Mouse (Mus musculus): ENCODE results near the gene C130026I21Rik.
"Not testable (repeated sequence)": the region's sequence is repeated elsewhere in the genome, so short reads cannot be mapped to it uniquely, and the experiment has no call there.

The C130026I21Rik gene

DNA sequence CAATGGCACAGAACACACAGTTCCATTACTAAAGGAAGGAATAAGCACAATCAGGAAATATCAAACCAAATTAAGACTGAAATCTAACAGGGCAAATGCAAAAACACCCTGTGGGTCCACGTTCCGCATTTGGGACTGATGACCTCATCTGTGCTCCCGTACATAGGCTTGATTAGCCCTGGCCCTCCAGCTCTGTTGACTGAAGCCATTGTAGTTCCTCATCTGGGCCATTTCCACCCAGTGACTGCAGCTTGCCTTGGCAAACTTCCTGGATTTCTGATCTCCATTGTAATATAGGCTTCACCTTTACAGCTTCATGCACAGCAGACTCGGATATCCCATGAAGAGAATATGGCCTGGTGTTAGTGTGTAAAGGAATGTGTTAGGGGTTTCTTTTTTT is 148.5 kb downstream of the C130026I21Rik start:
- DNase-seq (ENCODE audit: low spot score), result not testable (repeated sequence)

DNA sequence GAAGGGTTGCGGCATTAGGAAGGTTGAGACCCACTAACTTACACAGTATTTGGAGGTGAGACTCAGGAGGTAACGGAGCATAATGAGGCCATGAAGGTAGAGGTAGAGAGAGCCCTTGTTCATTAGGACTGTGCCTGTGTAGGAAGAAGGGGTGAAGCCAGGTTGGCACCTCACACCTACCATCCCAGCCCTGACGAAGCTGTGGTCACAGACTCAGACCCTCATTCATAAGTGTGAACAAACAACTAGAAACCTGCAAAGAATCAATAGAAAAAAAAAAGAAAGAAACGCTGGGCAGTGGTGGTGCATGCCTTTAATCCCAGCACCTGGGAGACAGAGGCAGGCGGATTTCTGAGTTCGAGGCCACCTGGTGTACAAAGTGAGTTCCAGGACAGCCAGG is 152.0 kb downstream of the C130026I21Rik start:
- DNase-seq (ENCODE audit: low spot score), result not testable (repeated sequence)

DNA sequence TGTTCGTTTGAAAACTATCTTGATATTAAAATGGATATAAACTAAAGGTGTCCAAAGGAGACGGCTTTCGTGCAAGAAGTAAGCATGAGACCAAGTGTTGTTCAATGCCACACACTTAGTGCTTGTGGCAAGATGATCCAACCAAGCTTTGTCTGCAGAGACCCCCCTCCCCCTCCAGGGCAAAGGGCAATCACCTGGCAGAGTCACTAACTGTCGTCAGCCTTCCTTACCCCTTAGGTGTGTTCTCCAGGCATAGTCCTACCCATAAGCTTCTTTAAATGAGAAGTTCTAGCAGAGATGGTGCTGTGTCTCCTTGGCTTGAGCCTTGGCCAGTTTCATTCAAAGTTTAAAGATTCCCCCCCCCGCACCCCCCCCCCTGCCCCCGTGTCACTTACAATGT is 152.8 kb downstream of the C130026I21Rik start:
- not testable (repeated sequence) for DNase-seq (ENCODE audit: low spot score)

DNA sequence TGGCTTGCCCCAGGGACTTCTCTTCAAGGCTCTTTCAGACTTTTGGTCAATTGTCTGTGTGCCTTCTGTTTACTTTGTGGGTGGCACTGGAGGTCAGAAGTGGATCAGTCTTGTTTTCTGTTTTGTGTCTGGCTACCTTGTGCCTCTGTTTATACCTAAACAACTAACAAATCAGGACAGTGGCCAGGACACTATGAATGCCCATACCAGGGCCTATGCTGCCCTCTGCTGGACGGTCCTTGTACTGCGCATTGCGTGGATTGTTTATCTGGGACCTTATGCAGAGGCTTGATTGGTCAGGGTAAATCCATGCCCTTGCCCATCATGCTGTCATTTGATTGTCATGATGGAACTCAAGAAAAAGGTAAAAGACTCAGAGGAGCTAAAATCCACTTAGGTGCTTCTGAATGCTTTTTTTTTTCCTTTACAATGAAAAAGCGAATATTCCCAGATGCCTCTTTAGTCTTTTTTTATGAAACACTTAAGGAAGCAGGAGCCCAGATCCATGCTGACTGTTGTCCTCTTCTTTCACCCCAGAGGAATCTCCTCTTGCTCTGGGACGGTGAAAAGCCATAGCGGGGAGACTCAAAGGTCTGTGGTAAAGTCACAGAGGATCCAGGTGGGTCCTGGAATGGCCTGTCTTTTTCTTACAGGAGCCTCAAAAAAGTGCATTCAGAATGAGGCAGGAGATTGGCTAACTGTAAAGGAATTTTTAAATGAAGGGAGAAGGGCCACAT is 155.5 kb downstream of the C130026I21Rik start:
- not testable (repeated sequence) for DNase-seq (ENCODE audit: low spot score)

GRCm38 (mm10) chr1:85114078-85114477 is 156.3 kb downstream of the C130026I21Rik start:
- DNase-seq (ENCODE audit: low spot score), result not testable (repeated sequence)

- not testable (repeated sequence) for DNase-seq (ENCODE audit: low spot score)
Observed at GRCm38 (mm10) chr1:85112889-85113288, 157.5 kb downstream of the C130026I21Rik start.

DNA sequence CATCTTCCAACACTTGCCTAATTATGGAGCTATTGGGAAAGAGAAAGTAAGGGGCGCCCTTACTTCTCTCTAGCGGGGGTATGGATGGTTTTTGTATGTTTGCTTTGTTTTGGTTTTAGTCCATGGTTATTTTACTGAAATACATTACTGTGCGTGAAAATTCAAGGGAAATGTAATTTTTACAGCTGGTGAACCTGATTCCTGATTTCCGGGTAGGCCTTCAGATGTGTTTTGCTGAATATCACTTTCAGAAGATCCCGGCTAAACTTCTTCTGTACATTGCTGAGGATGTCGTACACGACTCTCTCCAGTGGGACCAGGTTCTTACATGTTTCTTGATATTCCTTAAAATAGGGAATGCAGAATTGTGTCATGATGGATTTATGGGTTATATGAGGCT is 158.1 kb downstream of the C130026I21Rik start:
- not testable (repeated sequence) for DNase-seq (ENCODE audit: low spot score)

DNA sequence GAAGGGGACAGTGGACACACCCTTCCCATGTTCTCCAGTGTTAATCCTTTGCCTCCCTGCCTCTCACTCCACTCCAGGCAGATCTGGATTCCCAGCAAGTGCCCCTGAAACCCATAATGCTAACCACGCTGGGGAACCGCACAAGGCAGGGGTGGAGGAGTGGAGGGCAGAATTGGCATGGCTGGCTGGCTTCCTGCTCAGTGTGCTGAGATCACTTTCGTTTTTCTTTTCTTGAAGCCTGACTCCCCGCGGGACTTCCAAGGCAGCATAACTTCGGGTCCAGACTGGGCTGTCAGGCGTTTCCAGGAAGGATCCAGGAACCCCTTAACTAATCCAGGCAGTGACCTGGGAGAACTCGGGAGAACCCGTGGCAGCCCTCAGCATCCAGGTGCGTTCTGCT is 158.8 kb downstream of the C130026I21Rik start:
- DNase-seq (ENCODE audit: low spot score), result not testable (repeated sequence)

GRCm38 (mm10) chr1:85110876-85111275 is 159.5 kb downstream of the C130026I21Rik start:
- DNase-seq (ENCODE audit: low spot score), result not testable (repeated sequence)

DNA sequence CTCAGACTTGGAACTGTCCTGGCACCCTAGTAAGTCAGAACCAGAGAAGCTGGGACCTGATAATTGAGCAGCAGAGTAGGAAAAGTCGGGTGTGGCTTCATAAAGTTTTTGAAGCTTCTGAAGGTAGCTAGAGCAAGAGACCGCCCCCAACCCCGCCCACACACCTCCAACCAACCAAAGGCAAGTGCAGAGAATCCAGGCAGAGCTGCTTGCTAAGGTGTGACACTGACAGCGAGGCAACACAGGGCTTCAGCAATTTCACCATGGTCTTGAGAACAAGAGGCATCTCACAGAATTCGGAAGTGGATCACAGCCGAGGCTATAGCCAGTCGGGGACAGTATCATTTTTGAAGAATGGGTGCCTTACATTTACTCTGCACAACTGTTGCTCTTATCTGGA is 160.6 kb downstream of the C130026I21Rik start, which contains the start of gene A530032D15Rik:
TSS of gene A530032D15Rik (minus strand) at position 101 of the 400 bp plus-strand sequence.
- DNase-seq (ENCODE audit: low spot score), result not testable (repeated sequence)

- DNase-seq (ENCODE audit: low spot score), result not testable (repeated sequence)
Observed at GRCm38 (mm10) chr1:85106013-85106412, 164.4 kb downstream of the C130026I21Rik start.

DNA sequence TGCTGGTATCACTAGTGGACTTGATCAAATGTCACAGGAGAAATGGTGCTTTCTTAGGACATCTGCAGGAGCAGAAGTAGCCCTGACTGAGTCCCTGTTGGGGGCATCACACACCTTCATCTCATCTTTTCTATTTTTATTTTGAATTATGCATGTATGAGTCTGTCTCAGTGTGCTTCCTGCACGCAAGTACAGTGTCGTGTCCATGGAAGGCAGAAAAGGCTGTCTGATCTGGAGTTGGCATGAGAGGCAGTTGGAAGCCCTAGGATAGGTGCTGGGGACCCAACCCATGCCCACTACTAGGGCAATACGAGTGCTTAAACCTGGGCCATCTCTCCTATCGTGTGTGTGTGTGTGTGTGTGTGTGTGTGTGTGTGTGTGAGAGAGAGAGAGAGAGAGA is 165.0 kb downstream of the C130026I21Rik start:
- DNase-seq (ENCODE audit: low spot score), result not testable (repeated sequence)

GRCm38 (mm10) chr1:85101754-85102153 is 168.6 kb downstream of the C130026I21Rik start:
- DNase-seq (ENCODE audit: low spot score), result not testable (repeated sequence)

DNA sequence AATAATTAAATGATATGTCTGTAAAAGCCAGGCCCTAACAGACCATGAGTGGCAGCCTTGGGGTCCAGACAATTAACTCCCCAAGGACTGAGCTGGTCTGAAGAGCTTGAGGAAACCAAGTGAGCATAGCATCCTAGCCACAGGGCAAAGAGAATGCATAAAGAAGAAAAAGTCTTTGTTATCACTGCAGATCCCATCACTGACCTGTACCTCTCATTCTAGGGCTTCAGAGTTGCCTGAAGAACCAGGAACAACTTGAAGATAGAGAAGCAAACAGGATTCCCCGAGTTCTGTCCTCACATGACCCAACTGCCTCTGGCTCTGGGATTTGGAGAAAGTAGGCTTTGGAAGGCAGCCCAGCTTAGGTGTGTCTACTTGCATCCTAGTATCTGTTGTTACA is 170.5 kb downstream of the C130026I21Rik start, which contains the start of gene Gm10553:
TSS of gene Gm10553 (plus strand) at position 301 of the 400 bp plus-strand sequence.
- DNase-seq (ENCODE audit: low spot score), result not testable (repeated sequence)

- DNase-seq (ENCODE audit: low spot score), result not testable (repeated sequence)
Observed at GRCm38 (mm10) chr1:85099081-85099480, 171.3 kb downstream of the C130026I21Rik start.

GRCm38 (mm10) chr1:85093011-85093572 is 177.3 kb downstream of the C130026I21Rik start:
- DNase-seq (ENCODE audit: low spot score), result not testable (repeated sequence)

DNA sequence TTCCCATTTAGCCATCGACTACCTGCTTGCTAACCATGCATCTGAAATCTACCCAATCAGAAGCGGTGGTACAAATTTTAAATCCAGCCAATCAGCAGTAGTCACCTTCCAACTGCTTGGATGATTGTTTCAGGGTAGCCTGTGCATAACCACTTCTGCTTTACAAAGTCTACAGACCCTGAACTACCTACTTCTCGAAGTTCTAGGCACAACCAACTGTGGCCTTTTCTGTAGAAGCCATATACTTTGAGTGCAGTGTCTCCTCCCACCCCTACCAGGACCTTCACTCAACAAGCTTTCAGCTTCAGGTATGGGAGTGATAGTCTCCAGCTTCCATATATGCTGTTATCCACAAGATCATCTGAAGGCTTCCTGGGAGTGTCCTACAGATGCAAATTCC is 178.2 kb downstream of the C130026I21Rik start:
- not testable (repeated sequence) for DNase-seq (ENCODE audit: low spot score)

DNA sequence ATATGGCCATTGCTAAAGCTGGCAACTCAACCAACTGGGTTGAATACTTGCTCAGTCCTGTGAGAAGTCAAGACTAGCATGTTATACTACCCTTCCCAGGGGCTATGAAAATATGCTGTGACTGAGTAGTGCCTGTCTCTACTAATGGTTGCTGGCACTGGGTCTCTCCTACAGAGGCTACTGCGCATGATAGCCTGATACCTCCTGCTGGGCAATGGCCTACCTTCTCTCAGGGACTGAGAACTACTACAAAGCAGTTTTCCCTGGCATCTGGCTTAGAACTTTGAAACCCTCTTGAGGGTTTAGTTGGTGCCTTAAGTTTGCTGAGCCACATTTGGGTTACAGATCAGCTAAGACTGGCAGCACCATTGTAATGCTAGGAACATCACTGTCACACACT is 184.2 kb downstream of the C130026I21Rik start:
- DNase-seq (ENCODE audit: low spot score), result not testable (repeated sequence)

- DNase-seq (ENCODE audit: low spot score), result not testable (repeated sequence)
Observed at GRCm38 (mm10) chr1:85084803-85085202, 185.6 kb downstream of the C130026I21Rik start.

DNA sequence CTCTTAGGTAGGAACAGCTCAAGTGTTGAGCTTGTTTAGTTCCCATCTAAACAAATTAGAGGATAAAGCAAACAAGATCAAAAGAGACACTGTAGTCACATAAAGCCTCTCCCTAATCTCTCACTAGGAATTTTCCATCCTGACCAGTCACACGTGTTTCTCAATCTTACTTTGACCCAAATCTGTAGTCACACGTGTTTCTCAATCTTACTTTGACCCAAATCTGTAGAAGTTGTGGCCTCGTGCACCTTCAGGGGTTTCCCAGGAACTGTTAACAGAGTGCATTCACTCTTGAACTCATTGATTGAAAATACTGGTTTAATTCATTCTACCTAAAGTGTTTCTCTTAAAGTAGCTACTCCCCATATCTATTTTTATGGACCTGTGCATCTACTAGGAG is 197.3 kb downstream of the C130026I21Rik start:
- not testable (repeated sequence) for DNase-seq (ENCODE audit: low spot score)

- not testable (repeated sequence) for DNase-seq (ENCODE audit: low spot score)
Observed at GRCm38 (mm10) chr1:85071690-85072089, 198.7 kb downstream of the C130026I21Rik start.

DNA sequence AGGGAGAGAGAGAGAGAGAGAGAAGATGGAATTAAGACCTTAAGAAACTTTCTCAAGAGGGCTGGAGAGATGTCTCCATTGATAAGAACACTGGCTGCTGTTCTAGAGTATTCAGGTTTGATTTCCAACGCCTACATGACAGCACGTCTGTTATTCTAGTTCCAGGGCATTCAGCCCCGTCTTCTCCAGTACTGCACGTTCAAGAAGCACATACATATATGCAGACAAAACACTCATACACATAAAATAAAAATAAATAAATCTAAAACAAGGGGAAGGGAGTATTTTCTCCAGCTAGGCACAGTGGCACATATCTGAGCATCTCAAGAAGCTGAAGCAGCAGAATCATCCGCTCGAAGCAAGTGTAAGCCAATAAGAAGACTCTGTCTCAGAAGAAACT is 234.6 kb downstream of the C130026I21Rik start:
- not testable (repeated sequence) for DNase-seq (ENCODE audit: low spot score)

- not testable (repeated sequence) for DNase-seq (ENCODE audit: low spot score)
Observed at GRCm38 (mm10) chr1:85034394-85034793, 236.0 kb downstream of the C130026I21Rik start.
